Mouse (Mus musculus) liver, embryonic 12.5 days (tissue): ENCODE measurements around the gene Eng. TPM values are rescaled to one million over a fixed set of nuclear protein-coding genes. Genes with fewer than 3 reads are reported as not detected.

Experiments used
- ATAC-seq: fragments of 200-750 bp; cut with Nextera tagmentation; 2 replicates; pipeline ENCODE4 v1.8.0; 2017; ENCODE audit warnings: moderate number of reproducible peaks, mild to moderate bottlenecking, moderate library complexity
- H3K27ac ChIP-seq: fragments of 300-500 bp; sonication (generic); 2 replicates; pipeline ENCODE4 v1.5.1; 2016; ENCODE audit warnings: mild to moderate bottlenecking
- H3K27me3 ChIP-seq: fragments of 300-500 bp; sonication (generic); replicated peaks from 2 replicates; pipeline ENCODE4 v1.6.1; 2016; ENCODE audit warnings: mild to moderate bottlenecking, moderate library complexity
- H3K36me3 ChIP-seq: fragments of 300-500 bp; sonication (generic); 2 replicates; pipeline ENCODE4 v1.6.1; 2016; ENCODE audit warnings: mild to moderate bottlenecking, moderate library complexity
- H3K4me1 ChIP-seq: fragments of 300-500 bp; sonication (generic); 2 replicates; pipeline ENCODE4 v1.6.1; 2016
- H3K4me2 ChIP-seq: fragments of 300-500 bp; sonication (generic); 2 replicates; pipeline ENCODE4 v1.6.1; 2016; ENCODE audit warnings: mild to moderate bottlenecking, moderate library complexity
- H3K4me3 ChIP-seq: fragments of 300-500 bp; sonication (generic); 2 replicates; pipeline ENCODE4 v1.5.1; 2016; ENCODE audit warnings: mild to moderate bottlenecking, moderate library complexity
- H3K9ac ChIP-seq: fragments of 300-500 bp; sonication (generic); 2 replicates; pipeline ENCODE4 v1.6.1; 2016; ENCODE audit warnings: mild to moderate bottlenecking, moderate library complexity
- H3K9me3 ChIP-seq: fragments of 300-500 bp; sonication (generic); replicated peaks from 2 replicates; pipeline ENCODE4 v1.6.1; 2016; ENCODE audit warnings: mild to moderate bottlenecking, moderate library complexity
- WGBS: fragments of 180-500 bp; shearing (Covaris S2); methylation state at CpG from one replicate; pipeline ENCODE4 v1.1.7; 2016; ENCODE audit not compliant: insufficient replicate concordance; 5-methylcytosine and 5-hydroxymethylcytosine counted together
- polyA plus RNA-seq: library from polyadenylated mRNA; unstranded; fragments of >200 nt; fragmentation: Nextera tagmentation; extraction: Ambion mirVana; gene quantifications from 2 replicates; pipeline ENCODE4 v1.2.1, GENCODE M21; 2016

The Eng gene
- polyA plus RNA-seq, 1 experiment from 2014 or later, result 35.4 TPM

DNA sequence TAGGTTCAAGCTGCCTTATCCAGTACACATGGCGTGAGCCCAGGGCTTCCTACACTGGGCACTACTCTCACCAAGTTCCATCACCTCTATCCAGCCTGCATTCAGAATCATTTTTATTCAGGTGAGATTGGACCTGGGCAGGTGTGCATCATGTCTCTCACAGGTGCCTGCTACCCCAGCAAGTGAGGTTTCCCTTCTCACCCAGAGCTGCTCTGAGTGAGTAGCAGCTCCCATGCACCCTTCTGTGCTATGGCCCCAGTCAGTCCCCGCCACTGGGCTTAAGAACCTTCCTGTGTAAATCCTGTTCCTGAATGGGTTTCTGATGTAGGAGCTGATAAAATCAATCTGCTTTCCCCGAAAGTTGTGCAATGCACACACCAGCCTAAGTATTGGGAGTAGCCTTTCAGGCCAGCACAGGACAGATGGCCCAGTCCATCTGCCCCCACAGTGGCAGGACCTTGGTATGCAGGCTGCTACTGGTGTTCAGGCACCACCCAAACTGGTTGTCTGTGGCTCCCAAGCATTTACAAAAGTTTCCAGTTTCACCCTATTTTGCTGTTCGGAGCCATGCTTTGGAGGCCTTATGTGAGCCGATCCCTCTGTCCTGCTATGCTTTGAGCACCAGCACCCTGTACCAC is 22.2 kb upstream of the Eng start:
- WGBS, result 57% methylated on average over 5 of the region's 5 CpGs
- Histone ChIP-seq H3K9ac (no peak overlapping the region), H3K4me1 (peaks cover 67% of the 10 kb centered on the region), H3K4me3 (no peak overlapping the region), H3K9me3 (no peaks in the 10 kb centered on the region), H3K27me3 (no peaks in the 10 kb centered on the region), H3K27ac (no peak overlapping the region), H3K36me3 (peaks cover 9% of the 10 kb centered on the region), H3K4me2 (no peak overlapping the region)
- ATAC-seq, result no peak

DNA sequence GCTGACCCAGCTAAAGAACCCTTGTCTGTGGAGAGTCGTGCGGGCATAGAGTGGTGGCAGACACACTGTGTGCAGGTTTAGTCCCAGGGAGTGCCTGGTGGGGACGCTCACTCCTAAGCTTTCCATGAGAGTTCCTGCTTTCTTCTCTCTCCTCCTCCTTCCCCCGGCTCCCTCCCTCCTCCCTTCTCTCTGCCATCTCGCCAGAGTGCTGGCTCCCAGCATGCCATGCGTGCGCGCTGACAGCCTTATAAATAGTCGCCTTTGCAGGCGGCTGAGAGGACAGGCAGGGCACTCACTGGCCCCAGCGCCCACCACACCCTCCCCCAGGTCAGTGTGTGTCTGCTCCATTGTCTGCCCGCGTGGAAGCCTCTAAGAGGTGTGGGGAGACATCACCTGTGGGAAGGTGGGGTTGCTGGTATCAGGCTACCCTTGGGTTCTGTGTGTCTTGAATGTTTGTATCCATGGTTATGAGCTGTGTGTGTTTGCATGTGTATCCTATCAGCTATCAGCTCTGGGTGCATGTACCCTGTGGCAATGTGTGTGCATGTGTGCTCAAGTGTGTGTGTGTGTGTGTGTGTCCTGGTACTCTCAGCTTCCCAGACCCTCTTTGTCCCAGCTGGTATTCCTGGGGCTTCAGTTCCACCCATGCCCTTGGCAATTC is 21.1 kb upstream of the Eng start:
- peak overlapping the region; percentile 58 for H3K4me2 ChIP-seq
- no peaks in the 10 kb centered on the region for H3K36me3 ChIP-seq
- H3K27me3 ChIP-seq, result no peaks in the 10 kb centered on the region
- H3K4me3 ChIP-seq, result peak overlapping the region; percentile 18; the same call in 1 of the 2 replicates
- whole genome bisulfite sequencing, result 6% methylated on average over 13 of the region's 13 CpGs
- H3K9ac ChIP-seq, result 0 out of 2 replicates have a peak overlapping the region, but pooled peaks have one; percentile 18
- ATAC-seq, result peak; percentile 16; the same call in 1 of the 2 replicates
- peaks cover 56% of the 10 kb centered on the region for H3K4me1 ChIP-seq
- no peaks in the 10 kb centered on the region for H3K9me3 ChIP-seq
- 0 out of 2 replicates have a peak overlapping the region, but pooled peaks have one; percentile 1 for H3K27ac ChIP-seq

DNA sequence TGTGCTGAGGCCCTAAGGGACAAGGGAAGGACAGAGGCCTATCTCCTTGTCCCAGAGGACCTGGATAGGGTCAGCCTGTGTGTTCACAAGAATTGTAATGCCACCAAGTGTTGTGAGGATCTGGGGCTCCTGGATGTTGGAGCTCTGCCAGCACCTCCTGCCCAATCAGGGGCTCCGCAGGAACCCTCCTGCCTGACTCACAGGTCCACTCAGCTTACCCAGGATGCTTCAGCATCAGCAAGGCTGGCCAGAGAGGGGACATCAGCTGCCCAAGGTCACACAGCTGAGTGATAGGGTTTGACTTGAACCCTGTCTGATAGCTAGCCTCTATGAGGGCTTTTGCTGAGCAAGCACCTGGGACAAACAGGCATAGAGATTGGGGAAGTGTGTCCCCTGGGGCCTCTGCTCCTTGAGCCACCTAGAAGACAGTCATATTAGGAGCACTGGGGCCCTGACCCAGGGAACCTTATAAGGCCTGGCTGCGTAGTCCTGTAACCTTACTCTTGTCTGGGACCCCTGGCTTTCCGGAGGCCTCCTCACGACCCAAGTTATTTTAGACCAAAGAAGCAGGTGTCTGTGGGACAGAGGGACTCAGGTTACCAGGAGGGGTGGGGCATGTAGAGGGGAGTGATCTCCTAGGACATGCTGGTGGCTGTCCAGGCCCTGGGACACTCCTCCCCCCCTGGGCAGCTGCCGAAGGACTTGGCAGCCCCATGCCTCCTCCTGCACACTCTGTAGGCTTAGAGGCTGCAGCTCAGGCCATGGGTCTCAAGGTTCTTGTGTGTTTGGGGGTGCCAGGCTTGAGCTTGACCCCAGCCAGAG is 20.3 kb upstream of the Eng start:
- no peak for ATAC-seq
- Histone ChIP-seq H3K9ac (no peak overlapping the region), H3K4me1 (peaks cover 49% of the 10 kb centered on the region), H3K36me3 (no peaks in the 10 kb centered on the region), H3K27me3 (no peaks in the 10 kb centered on the region), H3K4me2 (peak overlapping the region; percentile 58), H3K9me3 (no peaks in the 10 kb centered on the region), H3K27ac (0 out of 2 replicates have a peak overlapping the region, but pooled peaks have one; percentile 1), H3K4me3 (no peak overlapping the region)
- 62% methylated on average over 5 of the region's 5 CpGs for WGBS

DNA sequence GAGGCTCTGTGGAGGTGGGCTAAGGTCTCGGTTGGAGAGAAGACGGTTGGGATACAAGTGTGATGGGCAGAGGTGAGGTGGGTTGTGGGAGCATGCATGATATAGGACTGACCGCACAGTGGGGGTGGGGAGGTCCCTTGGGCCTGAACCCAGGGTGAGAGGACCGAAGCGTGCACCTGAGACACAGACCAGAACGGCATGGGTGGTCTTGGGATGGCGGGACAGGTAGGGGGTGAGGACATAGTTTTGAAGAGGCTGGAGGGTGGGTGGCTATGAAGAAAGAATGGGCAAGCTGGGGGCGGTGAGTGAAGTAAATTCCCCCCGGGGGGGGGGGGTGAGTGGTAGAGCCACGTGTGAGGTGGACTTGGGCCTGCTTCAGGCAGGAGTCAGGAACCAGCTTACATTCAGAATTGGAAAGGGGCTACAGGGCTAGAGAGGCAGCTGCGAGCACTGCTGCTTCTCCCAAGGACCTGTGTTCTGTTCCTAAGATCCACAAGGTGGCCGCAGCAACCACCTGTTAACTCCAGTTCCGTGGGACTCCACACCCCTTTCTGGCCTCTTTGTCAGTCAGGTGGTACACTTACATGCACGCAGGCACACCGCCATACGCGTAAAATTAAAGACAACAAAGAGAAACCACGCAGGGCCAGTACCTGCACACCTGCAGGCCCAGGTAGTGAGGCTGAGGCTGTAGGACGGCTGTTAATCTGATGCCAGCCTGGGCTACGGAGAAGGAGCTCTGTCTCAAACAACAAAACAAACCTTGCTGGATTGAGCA is 18.9 kb upstream of the Eng start:
- H3K36me3 ChIP-seq, result no peaks in the 10 kb centered on the region
- H3K4me1 ChIP-seq, result peaks cover 46% of the 10 kb centered on the region
- no peak overlapping the region for H3K4me2 ChIP-seq
- WGBS, result 67% methylated on average over 19 of the region's 20 CpGs
- no peak for ATAC-seq
- no peak overlapping the region for H3K27ac ChIP-seq
- no peaks in the 10 kb centered on the region for H3K9me3 ChIP-seq
- H3K4me3 ChIP-seq, result no peak overlapping the region
- no peak overlapping the region for H3K9ac ChIP-seq
- no peaks in the 10 kb centered on the region for H3K27me3 ChIP-seq

DNA sequence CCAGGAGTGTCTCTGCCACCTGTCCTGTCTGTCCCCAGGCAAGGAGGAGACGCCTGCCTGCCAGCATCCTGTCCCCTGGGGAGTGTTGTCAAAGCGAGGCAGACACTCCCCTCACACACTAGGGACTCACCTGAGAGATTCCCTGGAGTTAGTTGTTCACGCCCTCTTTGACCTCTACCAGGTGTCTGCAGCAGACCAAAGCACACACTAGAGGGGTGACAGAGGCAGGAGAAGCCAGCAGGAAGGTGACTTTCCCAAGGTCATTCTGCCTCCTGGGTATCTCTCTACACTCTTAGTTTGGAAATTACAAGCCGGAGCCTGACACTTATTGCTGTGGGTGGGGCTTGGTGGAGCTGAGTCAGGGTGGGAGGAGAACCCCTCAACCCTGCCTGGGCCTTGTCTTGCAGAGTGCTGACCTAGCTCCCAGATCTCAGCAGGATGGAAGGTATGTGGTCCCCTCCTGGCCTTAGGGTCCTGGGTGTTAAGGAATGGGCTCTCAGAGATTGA is 18.3 kb upstream of the Eng start:
- WGBS, result 67% methylated on average over 4 of the region's 4 CpGs
- Histone ChIP-seq H3K4me2 (no peak overlapping the region), H3K36me3 (no peaks in the 10 kb centered on the region), H3K4me3 (no peak overlapping the region), H3K27me3 (no peaks in the 10 kb centered on the region), H3K9ac (no peak overlapping the region), H3K27ac (no peak overlapping the region), H3K9me3 (no peaks in the 10 kb centered on the region), H3K4me1 (peaks cover 46% of the 10 kb centered on the region)
- ATAC-seq, result no peak

DNA sequence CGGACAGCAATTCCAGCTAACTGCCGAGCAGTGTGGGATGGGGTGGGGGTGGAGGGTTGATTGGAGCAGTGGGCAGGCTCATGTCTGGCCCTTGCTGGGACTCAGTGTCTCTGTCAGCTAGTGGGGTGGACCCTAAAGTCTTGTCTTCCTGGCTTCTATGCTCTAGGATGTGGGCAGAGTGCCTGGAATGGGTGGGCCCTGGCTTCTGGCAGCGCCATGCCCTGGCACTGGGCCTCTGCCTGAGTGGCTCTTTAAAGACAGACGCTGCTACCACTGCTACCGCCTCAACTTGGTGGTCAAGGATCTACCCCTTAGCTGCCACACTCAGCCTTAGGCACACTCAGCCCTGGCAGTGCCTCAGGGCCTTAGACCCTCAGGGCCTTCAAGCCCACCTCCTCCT is 17.7 kb upstream of the Eng start:
- H3K4me1 ChIP-seq, result peaks cover 46% of the 10 kb centered on the region
- H3K4me3 ChIP-seq, result no peak overlapping the region
- no peaks in the 10 kb centered on the region for H3K9me3 ChIP-seq
- H3K36me3 ChIP-seq, result no peaks in the 10 kb centered on the region
- no peak overlapping the region for H3K9ac ChIP-seq
- no peak for ATAC-seq
- no peak overlapping the region for H3K27ac ChIP-seq
- no peak overlapping the region for H3K4me2 ChIP-seq
- no peaks in the 10 kb centered on the region for H3K27me3 ChIP-seq
- 80% methylated on average over 5 of the region's 5 CpGs for WGBS

DNA sequence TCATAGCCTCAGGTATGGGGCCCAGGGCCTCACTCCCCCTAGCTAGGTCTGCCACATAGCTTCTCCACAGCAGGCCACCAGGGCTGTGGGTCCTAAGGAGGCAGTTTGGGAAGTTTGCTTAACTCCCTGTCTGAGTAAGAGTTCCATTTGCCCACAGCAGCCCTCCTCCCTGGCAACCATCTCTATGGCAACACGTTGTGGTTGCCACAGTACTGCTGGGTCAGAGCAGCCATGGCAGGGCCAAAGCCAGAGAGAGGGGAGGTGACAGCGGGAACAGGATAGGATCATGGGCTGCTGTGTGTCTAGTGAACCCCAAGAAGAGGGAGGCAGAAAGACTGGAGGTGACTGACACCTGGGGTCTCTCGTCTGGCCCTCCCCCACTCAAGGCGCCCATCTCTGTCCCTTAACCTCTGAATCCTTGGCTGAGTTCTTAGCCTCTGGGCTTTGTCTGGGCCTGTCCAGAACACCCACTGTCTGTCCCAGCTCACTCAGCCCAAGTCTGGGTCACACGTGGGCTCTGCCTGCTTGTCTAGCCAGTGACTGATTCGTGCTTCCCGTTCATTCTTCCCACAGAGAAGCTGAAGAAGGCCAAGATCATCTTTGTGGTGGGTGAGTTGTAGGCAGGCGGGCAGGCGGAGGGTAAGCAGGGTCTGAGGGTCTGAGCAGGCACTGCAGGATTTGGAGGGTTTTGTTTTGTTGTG is 17.0 kb upstream of the Eng start:
- no peaks in the 10 kb centered on the region for H3K27me3 ChIP-seq
- no peak overlapping the region for H3K4me2 ChIP-seq
- 52% methylated on average over 9 of the region's 9 CpGs for WGBS
- no peaks in the 10 kb centered on the region for H3K9me3 ChIP-seq
- no peak for ATAC-seq
- H3K36me3 ChIP-seq, result no peaks in the 10 kb centered on the region
- peaks cover 42% of the 10 kb centered on the region for H3K4me1 ChIP-seq
- no peak overlapping the region for H3K27ac ChIP-seq
- no peak overlapping the region for H3K9ac ChIP-seq
- H3K4me3 ChIP-seq, result no peak overlapping the region

DNA sequence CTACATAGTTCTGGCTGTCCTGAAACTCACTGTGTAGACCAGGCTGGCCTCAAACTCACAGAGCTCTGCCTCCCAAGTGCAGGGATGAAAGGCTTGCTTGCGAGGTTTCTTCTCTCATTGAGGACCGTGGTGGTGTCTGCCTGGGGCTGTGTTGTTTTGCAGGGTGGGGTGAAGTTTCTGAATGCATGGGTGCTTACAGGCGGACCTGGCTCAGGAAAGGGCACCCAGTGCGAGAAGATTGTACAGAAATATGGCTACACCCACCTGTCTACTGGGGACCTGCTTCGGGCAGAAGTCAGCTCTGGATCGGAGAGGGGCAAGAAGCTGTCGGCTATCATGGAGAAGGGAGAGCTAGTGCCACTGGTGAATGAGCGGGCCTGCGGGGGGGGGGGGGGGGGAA is 16.4 kb upstream of the Eng start:
- Histone ChIP-seq H3K9me3 (no peaks in the 10 kb centered on the region), H3K4me3 (no peak overlapping the region), H3K4me1 (peaks cover 36% of the 10 kb centered on the region), H3K36me3 (no peaks in the 10 kb centered on the region), H3K27ac (no peak overlapping the region), H3K9ac (no peak overlapping the region), H3K4me2 (no peak overlapping the region), H3K27me3 (no peaks in the 10 kb centered on the region)
- ATAC-seq, result no peak
- WGBS, result 84% methylated on average over 7 of the region's 9 CpGs

DNA sequence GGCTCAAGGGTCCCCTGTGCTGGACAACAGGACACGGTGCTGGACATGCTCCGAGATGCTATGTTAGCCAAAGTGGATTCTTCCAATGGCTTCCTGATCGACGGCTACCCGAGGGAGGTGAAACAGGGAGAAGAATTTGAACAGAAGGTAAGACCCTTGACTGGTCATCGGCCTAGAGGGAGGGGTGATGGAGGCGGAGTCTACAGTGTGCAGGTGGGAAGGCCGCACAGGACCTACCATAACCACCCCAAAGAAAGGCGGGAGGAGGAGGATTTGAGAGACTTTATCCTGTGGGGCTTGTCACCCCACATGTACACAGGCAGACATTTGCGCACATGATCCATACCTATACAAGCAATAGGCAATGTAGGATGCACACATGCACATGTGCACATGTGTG is 15.3 kb upstream of the Eng start:
- Histone ChIP-seq H3K4me2 (no peak overlapping the region), H3K4me1 (peaks cover 26% of the 10 kb centered on the region), H3K36me3 (no peaks in the 10 kb centered on the region), H3K9me3 (no peaks in the 10 kb centered on the region), H3K27me3 (no peaks in the 10 kb centered on the region), H3K9ac (no peak overlapping the region), H3K27ac (no peak overlapping the region), H3K4me3 (no peak overlapping the region)
- ATAC-seq, result no peak
- WGBS, result 77% methylated on average over 10 of the region's 10 CpGs

DNA sequence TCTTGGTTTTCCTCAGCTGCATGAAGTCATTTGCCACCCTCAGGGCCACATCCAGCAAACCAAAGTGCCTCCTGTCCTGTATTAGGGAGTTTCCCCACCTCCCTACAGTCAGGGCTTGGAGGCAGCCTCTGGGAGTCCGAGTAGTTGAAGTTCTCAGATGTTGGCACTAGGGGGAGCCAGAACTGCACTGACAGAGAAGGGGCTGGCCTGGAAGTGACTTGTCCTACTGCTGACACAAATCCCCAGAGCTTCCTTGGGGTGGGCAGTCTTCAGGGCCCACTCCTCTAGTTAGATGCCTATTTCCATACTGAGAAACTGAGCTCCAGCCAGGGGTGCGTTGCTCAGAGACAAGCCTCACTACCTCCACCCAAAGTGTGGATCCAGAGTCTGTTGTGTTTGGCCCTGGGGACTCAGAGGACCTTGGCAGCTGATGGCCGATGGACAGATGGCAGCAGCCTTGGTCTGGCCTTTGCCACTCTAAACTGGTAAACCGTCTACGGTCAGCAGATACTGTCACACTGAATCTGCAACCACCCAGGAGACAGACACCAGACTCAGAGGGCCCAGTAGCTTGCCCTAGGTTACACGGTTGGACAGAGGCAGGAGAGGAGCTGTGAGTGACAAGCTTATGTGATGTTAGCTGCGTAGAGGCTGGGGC is 14.5 kb upstream of the Eng start:
- H3K9me3 ChIP-seq, result no peaks in the 10 kb centered on the region
- peaks cover 21% of the 10 kb centered on the region for H3K4me1 ChIP-seq
- no peaks in the 10 kb centered on the region for H3K36me3 ChIP-seq
- H3K9ac ChIP-seq, result no peak overlapping the region
- WGBS, result 39% methylated on average over 7 of the region's 7 CpGs
- H3K27me3 ChIP-seq, result no peaks in the 10 kb centered on the region
- H3K27ac ChIP-seq, result no peak overlapping the region
- H3K4me3 ChIP-seq, result no peak overlapping the region
- ATAC-seq, result peak; percentile 51; the same call in 1 of the 2 replicates
- H3K4me2 ChIP-seq, result no peak overlapping the region

DNA sequence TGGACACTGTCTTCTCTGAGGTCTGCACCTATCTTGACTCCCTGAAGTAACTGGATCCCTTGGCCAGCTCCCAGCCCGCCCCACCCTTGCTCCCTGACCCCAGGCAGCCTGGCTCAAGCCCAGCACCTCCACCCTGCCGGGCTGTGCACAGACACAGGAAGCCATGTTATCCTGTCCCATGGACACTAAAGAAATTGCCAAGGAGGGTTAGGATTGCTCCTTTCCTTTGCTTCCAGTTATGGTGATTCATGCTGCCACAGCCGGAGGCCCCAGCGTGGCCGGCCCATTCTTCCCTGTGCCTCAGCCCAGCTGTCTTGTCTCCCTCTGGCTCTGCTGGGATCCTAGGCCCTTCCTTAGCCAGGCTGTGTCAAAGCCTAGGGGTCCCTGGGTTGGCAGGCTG is 12.7 kb upstream of the Eng start:
- Histone ChIP-seq H3K27me3 (no peaks in the 10 kb centered on the region), H3K4me1 (peaks cover 16% of the 10 kb centered on the region), H3K9me3 (no peaks in the 10 kb centered on the region), H3K9ac (no peak overlapping the region), H3K36me3 (no peaks in the 10 kb centered on the region), H3K4me2 (no peak overlapping the region), H3K4me3 (no peak overlapping the region), H3K27ac (no peak overlapping the region)
- ATAC-seq, result no peak
- whole genome bisulfite sequencing, result 79% methylated on average over 5 of the region's 5 CpGs
